ENCODE assay signal across 11 mouse cellular contexts in the genomic region with DNA sequence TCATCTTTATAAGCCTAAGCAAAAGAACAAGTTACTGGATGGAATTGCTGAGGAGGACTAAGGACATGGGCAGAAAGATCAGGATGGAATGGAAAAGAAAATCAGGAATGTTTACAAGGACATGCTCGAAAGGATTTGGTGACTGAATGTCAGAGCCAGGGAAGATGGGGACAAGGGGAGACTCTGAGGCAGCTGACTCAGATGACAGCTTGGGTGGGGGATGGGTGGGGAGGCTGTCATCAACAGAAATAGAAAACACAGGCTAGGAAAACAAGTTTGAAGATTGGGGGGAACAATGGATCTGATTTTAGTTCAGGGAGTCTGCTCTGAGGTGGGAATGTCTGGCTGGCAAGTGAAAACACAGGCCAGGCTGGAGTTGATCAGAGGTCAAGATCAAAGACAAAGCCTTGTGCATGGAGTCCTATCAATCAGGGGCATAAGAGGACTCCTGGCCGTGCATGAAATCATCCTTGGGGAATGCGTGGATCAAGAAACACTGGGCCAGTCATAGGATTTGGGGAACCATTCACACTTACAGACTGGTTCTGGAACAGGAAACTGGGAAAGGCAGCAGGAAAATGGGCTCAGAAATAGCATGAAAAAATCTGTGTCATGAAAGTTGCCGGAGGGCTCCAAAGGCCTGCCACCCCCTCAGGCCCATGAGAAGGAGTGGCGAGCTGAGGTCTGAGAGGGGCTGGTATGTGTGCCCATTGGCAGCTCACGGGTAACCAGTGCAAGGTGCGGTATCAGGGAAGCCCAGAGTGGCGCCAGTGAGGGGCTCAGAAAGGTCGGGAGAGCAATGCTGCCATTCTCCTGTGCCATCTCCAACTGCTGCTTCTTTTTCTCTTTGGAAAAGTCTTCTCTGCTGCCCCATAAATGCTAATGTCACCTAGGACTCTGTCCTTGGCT.
DNase-seq lines count a peak whose midpoint lies in the region; TF ChIP-seq lines count a peak whose summit lies in the region.
"Had no signal": no experiment of that assay in that cellular context is flagged by ENCODE, and none has a peak within 500 bp of the region (broad histone marks: within the 10 kb centered on the region; RNA-seq: fewer than 3 reads in every experiment).

No protein-coding gene starts in this region.

- WGBS in heart, adult 2 months = 47% methylated on average over 9 of the region's 9 CpGs

- 0 out of 2 replicates have a peak, but pooled peaks have one; percentile 45 for TF ChIP-seq EP300 in heart, adult 2 months (IDR thresholded peaks at IDR 0.05; ENCODE audit: insufficient read depth, low read depth, low read length)

- no peaks in the 10 kb centered on the region for H3K36me3 ChIP-seq in heart, adult 2 months (ENCODE audit: control insufficient read depth, insufficient read depth, low read length)
- H3K36me3 ChIP-seq: embryonic facial prominence, embryonic 12.5 days; hindbrain, embryonic 12.5 days had no signal

- no peaks in the 10 kb centered on the region for H3K79me2 ChIP-seq in heart, adult 2 months (replicated peaks; ENCODE audit: control insufficient read depth, insufficient read depth, low read length)

- H3K4me1 ChIP-seq in heart, adult 2 months (ENCODE audit: control insufficient read depth, insufficient read depth, low read length) = peaks cover 9% of the 10 kb centered on the region

- intact Hi-C loops in heart, adult 2 months (cut with DNase I) = no loop called here
- intact Hi-C loops in heart, postnatal 10 days (cut with DNase I) = no loop called here

- no peaks in the 10 kb centered on the region for H3K27me3 ChIP-seq in heart, adult 2 months (ENCODE audit: control insufficient read depth, insufficient read depth, low read length)
- H3K27me3 ChIP-seq: embryonic facial prominence, embryonic 12.5 days; hindbrain, embryonic 12.5 days had no signal

- no peak for TF ChIP-seq POLR2A in heart, adult 2 months (IDR thresholded peaks at IDR 0.05; ENCODE audit: insufficient read depth, low read depth, low read length)

- peak overlapping the region; percentile 94 for H3K27ac ChIP-seq in heart, adult 2 months
- H3K27ac ChIP-seq: embryonic facial prominence, embryonic 12.5 days; hindbrain, embryonic 12.5 days had no signal

- TF ChIP-seq CTCF in heart, adult 2 months (IDR thresholded peaks at IDR 0.05) = no peak

- peak overlapping the region; percentile 10; the same call in 1 of the 2 replicates for H3K9ac ChIP-seq in heart, adult 2 months (ENCODE audit: low read depth, low read length)
- H3K9ac ChIP-seq: embryonic facial prominence, embryonic 12.5 days; hindbrain, embryonic 12.5 days had no signal

- peak; percentile 53 to 66 for DNase-seq in cerebellum, postnatal 10 days
- DNase-seq in cerebellum, adult 11-12 months = no peak
- DNase-seq in heart, adult 18-20 months = peak; percentile 12 to 52
- no peak for DNase-seq in heart, postnatal 4 days
- peak; percentile 14 to 48 for DNase-seq in heart, adult 2 months
- DNase-seq in heart, postnatal 10 days = peak; percentile 32 to 51
- DNase-seq in thymus, postnatal 14 days = no peak
- no peak for DNase-seq in layer of hippocampus, adult 8-10 months (ENCODE audit: low spot score in 2 of 2)
- DNase-seq: kidney, adult 18-20 months had no signal

- H3K4me3 ChIP-seq in heart, adult 2 months = no peak overlapping the region
- H3K4me3 ChIP-seq: embryonic facial prominence, embryonic 12.5 days; hindbrain, embryonic 12.5 days had no signal

Comparison
In these comparisons a context has a peak if more than half of its experiments do, and no peak if none do; other contexts are left out.
1. DNase-seq: peak in cerebellum, postnatal 10 days (2 of 2), heart, adult 18-20 months (2 of 2), heart, adult 2 months (2 of 2) and heart, postnatal 10 days (2 of 2); none in cerebellum, adult 11-12 months (single experiment), heart, postnatal 4 days (single experiment), thymus, postnatal 14 days (single experiment) and layer of hippocampus, adult 8-10 months (0 of 2).